Mouse (Mus musculus): Measurements from ENCODE around the gene Pde10a. TPM values are rescaled to one million over a fixed set of nuclear protein-coding genes. Genes with fewer than 3 reads are reported as not detected.

Gene Pde10a
- polyA plus RNA-seq, 1 experiment from 2014 or later = 1.3 TPM

- Histone ChIP-seq H3K9me3 (replicated peaks; ENCODE audit: low read length) (no peaks in the 10 kb centered on the region), H3K36me3 (ENCODE audit: insufficient read depth, low read length) (no peaks in the 10 kb centered on the region), H3K4me1 (replicated peaks; ENCODE audit: insufficient read depth, low read length) (no peaks in the 10 kb centered on the region), H3K4me3 (replicated peaks; ENCODE audit: low read depth, low read length) (no peak overlapping the region), H3K27ac (no peak overlapping the region), H3K4me2 (ENCODE audit: low read length) (no peak overlapping the region), H3K9ac (ENCODE audit: low read depth, low read length) (no peak overlapping the region), H3K27me3 (ENCODE audit: insufficient read depth, low read length) (no peaks in the 10 kb centered on the region)
- WGBS = 34% methylated on average over 7 of the region's 7 CpGs
- TF ChIP-seq CTCF (IDR thresholded peaks at IDR 0.05; ENCODE audit: low read depth) = peak; percentile 92
- DNase-seq (ENCODE audit: low spot score) (peak; percentile 84), ATAC-seq (replicated peaks; ENCODE audit: low FRiP score, low read depth) (0 out of 2 replicates have a peak, but pooled peaks have one; percentile 25)
Measured at GRCm38 (mm10) chr17:8613882-8614551, 88.8 kb downstream of the Pde10a start.

GRCm38 (mm10) chr17:8620346-8620745 is 95.2 kb downstream of the Pde10a start:
- Histone ChIP-seq H3K27ac (no peak overlapping the region), H3K4me3 (replicated peaks; ENCODE audit: low read depth, low read length) (no peak overlapping the region), H3K9me3 (replicated peaks; ENCODE audit: low read length) (no peaks in the 10 kb centered on the region), H3K27me3 (ENCODE audit: insufficient read depth, low read length) (no peaks in the 10 kb centered on the region), H3K9ac (ENCODE audit: low read depth, low read length) (no peak overlapping the region), H3K4me2 (ENCODE audit: low read length) (no peak overlapping the region), H3K36me3 (ENCODE audit: insufficient read depth, low read length) (no peaks in the 10 kb centered on the region), H3K4me1 (replicated peaks; ENCODE audit: insufficient read depth, low read length) (0 out of 2 replicates have a peak, but pooled peaks cover 4% of the 10 kb centered on the region)
- no peak for ATAC-seq (replicated peaks; ENCODE audit: low FRiP score, low read depth)
- WGBS = 40% methylated on average over 5 of the region's 5 CpGs
- TF ChIP-seq CTCF (IDR thresholded peaks at IDR 0.05; ENCODE audit: low read depth) = no peak
- DNase-seq (ENCODE audit: low spot score) = no peak

GRCm38 (mm10) chr17:8621105-8621504 is 95.9 kb downstream of the Pde10a start:
- ATAC-seq (replicated peaks; ENCODE audit: low FRiP score, low read depth) (no peak), DNase-seq (ENCODE audit: low spot score) (peak; percentile 40)
- no peak for TF ChIP-seq CTCF (IDR thresholded peaks at IDR 0.05; ENCODE audit: low read depth)
- Histone ChIP-seq H3K9ac (ENCODE audit: low read depth, low read length) (no peak overlapping the region), H3K4me1 (replicated peaks; ENCODE audit: insufficient read depth, low read length) (0 out of 2 replicates have a peak, but pooled peaks cover 4% of the 10 kb centered on the region), H3K4me2 (ENCODE audit: low read length) (no peak overlapping the region), H3K9me3 (replicated peaks; ENCODE audit: low read length) (no peaks in the 10 kb centered on the region), H3K27me3 (ENCODE audit: insufficient read depth, low read length) (no peaks in the 10 kb centered on the region), H3K4me3 (replicated peaks; ENCODE audit: low read depth, low read length) (no peak overlapping the region), H3K27ac (no peak overlapping the region), H3K36me3 (ENCODE audit: insufficient read depth, low read length) (no peaks in the 10 kb centered on the region)
- 41% methylated on average over 2 of the region's 2 CpGs for WGBS

- no peak overlapping the region for H3K27ac ChIP-seq
- TF ChIP-seq CTCF (IDR thresholded peaks at IDR 0.05; ENCODE audit: low read depth) = no peak
- no peaks in the 10 kb centered on the region for H3K27me3 ChIP-seq (ENCODE audit: insufficient read depth, low read length)
- no peak overlapping the region for H3K9ac ChIP-seq (ENCODE audit: low read depth, low read length)
- no peaks in the 10 kb centered on the region for H3K9me3 ChIP-seq (replicated peaks; ENCODE audit: low read length)
- H3K4me2 ChIP-seq (ENCODE audit: low read length) = no peak overlapping the region
- no peaks in the 10 kb centered on the region for H3K36me3 ChIP-seq (ENCODE audit: insufficient read depth, low read length)
- ATAC-seq (replicated peaks; ENCODE audit: low FRiP score, low read depth) = no peak
- peak; percentile 19 for DNase-seq (ENCODE audit: low spot score)
- 0 out of 2 replicates have a peak, but pooled peaks cover 4% of the 10 kb centered on the region for H3K4me1 ChIP-seq (replicated peaks; ENCODE audit: insufficient read depth, low read length)
- no peak overlapping the region for H3K4me3 ChIP-seq (replicated peaks; ENCODE audit: low read depth, low read length)
- WGBS = 20% methylated on average over 6 of the region's 6 CpGs
Measured at GRCm38 (mm10) chr17:8621906-8622305, 96.7 kb downstream of the Pde10a start.

GRCm38 (mm10) chr17:8626421-8626820 is 101.2 kb downstream of the Pde10a start:
- no peak overlapping the region for H3K4me2 ChIP-seq (ENCODE audit: low read length)
- H3K9me3 ChIP-seq (replicated peaks; ENCODE audit: low read length) = no peaks in the 10 kb centered on the region
- H3K4me3 ChIP-seq (replicated peaks; ENCODE audit: low read depth, low read length) = no peak overlapping the region
- H3K36me3 ChIP-seq (ENCODE audit: insufficient read depth, low read length) = no peaks in the 10 kb centered on the region
- no peak overlapping the region for H3K9ac ChIP-seq (ENCODE audit: low read depth, low read length)
- no peak for DNase-seq (ENCODE audit: low spot score)
- H3K27me3 ChIP-seq (ENCODE audit: insufficient read depth, low read length) = no peaks in the 10 kb centered on the region
- no peak for TF ChIP-seq CTCF (IDR thresholded peaks at IDR 0.05; ENCODE audit: low read depth)
- 0 out of 2 replicates have a peak, but pooled peaks cover 4% of the 10 kb centered on the region for H3K4me1 ChIP-seq (replicated peaks; ENCODE audit: insufficient read depth, low read length)
- H3K27ac ChIP-seq = no peak overlapping the region
- 69% methylated on average over 8 of the region's 8 CpGs for WGBS
- ATAC-seq (replicated peaks; ENCODE audit: low FRiP score, low read depth) = no peak

GRCm38 (mm10) chr17:8631701-8632100 is 106.5 kb downstream of the Pde10a start:
- ATAC-seq (replicated peaks; ENCODE audit: low FRiP score, low read depth) (no peak), DNase-seq (ENCODE audit: low spot score) (no peak)
- no peaks in the 10 kb centered on the region for H3K27me3 ChIP-seq (ENCODE audit: insufficient read depth, low read length)
- H3K4me2 ChIP-seq (ENCODE audit: low read length) = no peak overlapping the region
- H3K9me3 ChIP-seq (replicated peaks; ENCODE audit: low read length) = no peaks in the 10 kb centered on the region
- no peak overlapping the region for H3K4me3 ChIP-seq (replicated peaks; ENCODE audit: low read depth, low read length)
- TF ChIP-seq CTCF (IDR thresholded peaks at IDR 0.05; ENCODE audit: low read depth) = no peak
- H3K27ac ChIP-seq = no peak overlapping the region
- H3K9ac ChIP-seq (ENCODE audit: low read depth, low read length) = no peak overlapping the region
- H3K4me1 ChIP-seq (replicated peaks; ENCODE audit: insufficient read depth, low read length) = 0 out of 2 replicates have a peak, but pooled peaks cover 4% of the 10 kb centered on the region
- 45% methylated on average over 1 of the region's 1 CpGs for WGBS
- H3K36me3 ChIP-seq (ENCODE audit: insufficient read depth, low read length) = no peaks in the 10 kb centered on the region
